ENCODE assay signal across 8 mouse cellular contexts in genomic region chr11:97689861-97690260, GRCm38 (mm10). TPM values are rescaled to one million over a fixed set of nuclear protein-coding genes. Genes with fewer than 3 reads are reported as not detected.
DNase-seq lines count a peak whose midpoint lies in the region; ATAC-seq and TF ChIP-seq lines count a peak whose summit lies in the region.
"Had no signal": no experiment of that assay in that cellular context is flagged by ENCODE, and none has a peak within 500 bp of the region (broad histone marks: within the 10 kb centered on the region; RNA-seq: fewer than 3 reads in every experiment).

No protein-coding gene starts in this region.

- TF ChIP-seq CTCF in kidney, adult 2 months (conservative IDR thresholded peaks at IDR 0.05; ENCODE audit: insufficient read depth, insufficient read length, low read depth, low read length), result peak; percentile 87
- TF ChIP-seq CTCF in lung, embryonic 14.5 days (IDR thresholded peaks at IDR 0.05; ENCODE audit: low read depth), result peak; percentile 98

- no peaks in the 10 kb centered on the region for H3K36me3 ChIP-seq in kidney, adult 2 months (ENCODE audit: control insufficient read depth, insufficient read depth, low read length)
- H3K36me3 ChIP-seq in kidney, embryonic 14.5 days (ENCODE audit: control insufficient read depth, insufficient read depth, low read length), result peaks cover 50% of the 10 kb centered on the region
- peaks cover 54% of the 10 kb centered on the region for H3K36me3 ChIP-seq in lung, embryonic 14.5 days (ENCODE audit: insufficient read depth)

- no peak overlapping the region for H3K9ac ChIP-seq in kidney, embryonic 14.5 days (ENCODE audit: low read depth, low read length)
- H3K9ac ChIP-seq in lung, embryonic 14.5 days, result no peak overlapping the region
- H3K9ac ChIP-seq: lung, embryonic 15.5 days had no signal

- H3K9me3 ChIP-seq in kidney, embryonic 14.5 days (ENCODE audit: control insufficient read depth, low read length), result no peaks in the 10 kb centered on the region
- H3K9me3 ChIP-seq in lung, embryonic 14.5 days (ENCODE audit: low read depth, low read length), result no peaks in the 10 kb centered on the region
- H3K9me3 ChIP-seq: lung, embryonic 15.5 days had no signal

- DNase-seq in kidney, adult 2 months, result peak; percentile 38
- DNase-seq in CD8-positive naive resting alpha-beta T cell, adult 2 months (ENCODE audit: low read depth in 2 of 2, low spot score in 2 of 2), result peak; percentile 74 to 82
- DNase-seq in T-cell, adult 2 months (ENCODE audit: low spot score), result peak; percentile 66
- DNase-seq in lung, embryonic 14.5 days, result peak; percentile 88
- DNase-seq in spleen, postnatal 4 days (ENCODE audit: low spot score in 2 of 2), result peak; percentile 65 to 90

- H3K4me3 ChIP-seq in kidney, adult 2 months (ENCODE audit: insufficient read depth, low read depth, low read length), result no peak overlapping the region
- no peak overlapping the region for H3K4me3 ChIP-seq in kidney, embryonic 14.5 days (ENCODE audit: low read length)
- no peak overlapping the region for H3K4me3 ChIP-seq in lung, embryonic 14.5 days (ENCODE audit: low read depth, low read length)
- H3K4me3 ChIP-seq: lung, embryonic 15.5 days had no signal

- no peak overlapping the region for H3K27ac ChIP-seq in kidney, adult 2 months (ENCODE audit: insufficient read depth, low read depth, low read length)
- no peak overlapping the region for H3K27ac ChIP-seq in kidney, embryonic 14.5 days (ENCODE audit: low read depth, low read length)
- H3K27ac ChIP-seq in lung, embryonic 14.5 days (ENCODE audit: low read depth), result no peak overlapping the region
- H3K27ac ChIP-seq: lung, embryonic 15.5 days had no signal

- H3K4me2 ChIP-seq in kidney, embryonic 14.5 days (replicated peaks; ENCODE audit: low read depth, low read length), result no peak overlapping the region
- H3K4me2 ChIP-seq in lung, embryonic 14.5 days, result no peak overlapping the region
- H3K4me2 ChIP-seq: lung, embryonic 15.5 days had no signal

- ATAC-seq in kidney, embryonic 14.5 days (ENCODE audit: low FRiP score, low TSS enrichment), result no peak
- 0 out of 2 replicates have a peak, but pooled peaks have one; percentile 8 for ATAC-seq in erythroid progenitor cell, adult 5-6 weeks (replicated peaks; ENCODE audit: low FRiP score, poor library complexity, severe bottlenecking)
- no peak for ATAC-seq in lung, embryonic 14.5 days (ENCODE audit: insufficient read depth)

- WGBS in kidney, adult 2 months, result 25% methylated on average over 10 of the region's 10 CpGs
- 26% methylated on average over 10 of the region's 10 CpGs for WGBS in kidney, embryonic 14.5 days
- 22% methylated on average over 10 of the region's 10 CpGs for WGBS in lung, embryonic 14.5 days

- no peak for TF ChIP-seq POLR2A in kidney, adult 2 months (IDR thresholded peaks at IDR 0.05; ENCODE audit: low read depth, low read length)

- no peaks in the 10 kb centered on the region for H3K27me3 ChIP-seq in kidney, adult 2 months (replicated peaks; ENCODE audit: control insufficient read depth, insufficient read depth, low read length)
- no peaks in the 10 kb centered on the region for H3K27me3 ChIP-seq in kidney, embryonic 14.5 days (ENCODE audit: control insufficient read depth, insufficient read depth, low read length)
- H3K27me3 ChIP-seq in lung, embryonic 14.5 days (ENCODE audit: insufficient read depth, low read length), result no peaks in the 10 kb centered on the region
- H3K27me3 ChIP-seq: lung, embryonic 15.5 days had no signal

- peaks cover 15% of the 10 kb centered on the region for H3K4me1 ChIP-seq in kidney, adult 2 months (ENCODE audit: control insufficient read depth, insufficient read depth, low read length)
- H3K4me1 ChIP-seq in kidney, embryonic 14.5 days (ENCODE audit: control insufficient read depth, insufficient read depth, low read length), result peaks cover 19% of the 10 kb centered on the region
- peaks cover 13% of the 10 kb centered on the region for H3K4me1 ChIP-seq in lung, embryonic 14.5 days (ENCODE audit: insufficient read depth)

RNA-seq across cellular contexts. Expression of gene Cisd3, which starts 4.2 kb away (rescaled TPM):
- polyA plus RNA-seq in kidney, adult 2 months (2012; rRNA removed), result 139 and 149 TPM in 2 replicates
- 30.5 and 34.2 TPM in 2 replicates for polyA plus RNA-seq in kidney, embryonic 14.5 days (2014; fragmentation: Nextera tagmentation; extraction: Ambion mirVana)
- total RNA-seq in erythroid progenitor cell, adult 5-6 weeks (2015; ENCODE audit: low replicate concordance), result 6.3 TPM in 1 of 2 replicates, not detected in the other
- total RNA-seq in erythroid progenitor cell, adult 5-6 weeks (2017; ENCODE audit: low replicate concordance), result not detected in 2 replicates
- 27.1 and 35.3 TPM in 2 replicates for polyA plus RNA-seq in lung, embryonic 14.5 days (2014; fragmentation: Nextera tagmentation; extraction: Ambion mirVana)

RNA-seq across cellular contexts. Expression of gene Pcgf2, which starts 10.4 kb away (rescaled TPM):
- polyA plus RNA-seq in kidney, adult 2 months (2012; rRNA removed), result 53.9 and 56.5 TPM in 2 replicates
- 19.3 and 23.1 TPM in 2 replicates for polyA plus RNA-seq in kidney, embryonic 14.5 days (2014; fragmentation: Nextera tagmentation; extraction: Ambion mirVana)
- 5.9 TPM in 1 of 2 replicates, not detected in the other for total RNA-seq in erythroid progenitor cell, adult 5-6 weeks (2015; ENCODE audit: low replicate concordance)
- 2.1 TPM in 1 of 2 replicates, not detected in the other for total RNA-seq in erythroid progenitor cell, adult 5-6 weeks (2017; ENCODE audit: low replicate concordance)
- polyA plus RNA-seq in lung, embryonic 14.5 days (2014; fragmentation: Nextera tagmentation; extraction: Ambion mirVana), result 16.0 and 19.7 TPM in 2 replicates

RNA-seq across cellular contexts. Expression of gene Psmb3, which starts 13.3 kb away (rescaled TPM):
- polyA plus RNA-seq in kidney, adult 2 months (2012; rRNA removed), result 397 and 399 TPM in 2 replicates
- polyA plus RNA-seq in kidney, embryonic 14.5 days (2014; fragmentation: Nextera tagmentation; extraction: Ambion mirVana), result 525 and 539 TPM in 2 replicates
- total RNA-seq in erythroid progenitor cell, adult 5-6 weeks (2015; ENCODE audit: low replicate concordance), result 20.5 and 50.7 TPM in 2 replicates
- 7.9 and 45.8 TPM in 2 replicates for total RNA-seq in erythroid progenitor cell, adult 5-6 weeks (2017; ENCODE audit: low replicate concordance)
- polyA plus RNA-seq in lung, embryonic 14.5 days (2014; fragmentation: Nextera tagmentation; extraction: Ambion mirVana), result 496 and 514 TPM in 2 replicates

RNA-seq across cellular contexts. Expression of gene Mllt6, which starts 26.6 kb away (rescaled TPM):
- 36.6 and 40.4 TPM in 2 replicates for polyA plus RNA-seq in kidney, adult 2 months (2012; rRNA removed)
- polyA plus RNA-seq in kidney, embryonic 14.5 days (2014; fragmentation: Nextera tagmentation; extraction: Ambion mirVana), result 5.7 and 10.0 TPM in 2 replicates
- total RNA-seq in erythroid progenitor cell, adult 5-6 weeks (2015; ENCODE audit: low replicate concordance), result 2.1 and 9.7 TPM in 2 replicates
- 1.3 and 3.9 TPM in 2 replicates for total RNA-seq in erythroid progenitor cell, adult 5-6 weeks (2017; ENCODE audit: low replicate concordance)
- 5.2 TPM in 2 replicates for polyA plus RNA-seq in lung, embryonic 14.5 days (2014; fragmentation: Nextera tagmentation; extraction: Ambion mirVana)

RNA-seq across cellular contexts. Expression of gene Pip4k2b, which starts 54.6 kb away (rescaled TPM):
- 9.2 and 10.6 TPM in 2 replicates for polyA plus RNA-seq in kidney, adult 2 months (2012; rRNA removed)
- polyA plus RNA-seq in kidney, embryonic 14.5 days (2014; fragmentation: Nextera tagmentation; extraction: Ambion mirVana), result 1.9 and 2.6 TPM in 2 replicates
- total RNA-seq in erythroid progenitor cell, adult 5-6 weeks (2015; ENCODE audit: low replicate concordance), result 2.9 and 4.0 TPM in 2 replicates
- total RNA-seq in erythroid progenitor cell, adult 5-6 weeks (2017; ENCODE audit: low replicate concordance), result 2.1 and 12.6 TPM in 2 replicates
- polyA plus RNA-seq in lung, embryonic 14.5 days (2014; fragmentation: Nextera tagmentation; extraction: Ambion mirVana), result 1.3 and 2.3 TPM in 2 replicates

Comparison
In these comparisons a context has a peak if more than half of its experiments do, and no peak if none do; other contexts are left out.
1. DNase-seq: peak in every context shown above with its lines; median percentile 88 in lung, embryonic 14.5 days; 78 in CD8-positive naive resting alpha-beta T cell, adult 2 months; 78 in spleen, postnatal 4 days; 66 in T-cell, adult 2 months; 38 in kidney, adult 2 months.